Mouse (Mus musculus) neural tube, embryonic 15.5 days (tissue): Measurements from ENCODE around the gene Atp8b4. TPM values are rescaled to one million over a fixed set of nuclear protein-coding genes. Genes with fewer than 3 reads are reported as not detected.
A peak's percentile ranks its signal among the peaks of the same experiment; 100 is the strongest.

Source experiments
- ATAC-seq: fragments of 200-750 bp; cut with Nextera tagmentation; 2 replicates; pipeline ENCODE4 v1.8.0; 2017; ENCODE audit warnings: mild to moderate bottlenecking, moderate TSS enrichment, moderate library complexity; ENCODE audit not compliant: low FRiP score
- H3K27ac ChIP-seq: fragments of 300-500 bp; sonication (generic); replicated peaks from 2 replicates; pipeline ENCODE4 v1.5.1; 2015; ENCODE audit warnings: mild to moderate bottlenecking, inconsistent platforms
- H3K27me3 ChIP-seq: fragments of 300-500 bp; sonication (generic); replicated peaks from 2 replicates; pipeline ENCODE4 v1.6.1; 2015; ENCODE audit warnings: inconsistent platforms
- H3K36me3 ChIP-seq: fragments of 300-500 bp; sonication (generic); 2 replicates; pipeline ENCODE4 v1.6.1; 2015; ENCODE audit warnings: inconsistent platforms
- H3K4me1 ChIP-seq: fragments of 300-500 bp; sonication (generic); 2 replicates; pipeline ENCODE4 v1.6.1; 2015; ENCODE audit warnings: inconsistent platforms
- H3K4me2 ChIP-seq: fragments of 300-500 bp; sonication (generic); 2 replicates; pipeline ENCODE4 v1.6.1; 2015; ENCODE audit warnings: inconsistent platforms, mild to moderate bottlenecking, moderate library complexity
- H3K4me3 ChIP-seq: fragments of 300-500 bp; sonication (generic); replicated peaks from 2 replicates; pipeline ENCODE4 v1.5.1; 2015; ENCODE audit warnings: mild to moderate bottlenecking, inconsistent platforms
- H3K9ac ChIP-seq: fragments of 300-500 bp; sonication (generic); replicated peaks from 2 replicates; pipeline ENCODE4 v1.6.1; 2015; ENCODE audit warnings: mild to moderate bottlenecking, inconsistent platforms
- H3K9me3 ChIP-seq: fragments of 300-500 bp; sonication (generic); replicated peaks from 2 replicates; pipeline ENCODE4 v1.6.1; 2016; ENCODE audit warnings: inconsistent platforms
- WGBS: fragments of 180-500 bp; shearing (Covaris S2); methylation state at CpG from one replicate; pipeline ENCODE4 v1.1.7; 2015; ENCODE audit warnings: mixed read lengths; 5-methylcytosine and 5-hydroxymethylcytosine counted together
- polyA plus RNA-seq: library from polyadenylated mRNA; unstranded; fragments of >200 nt; fragmentation: Nextera tagmentation; extraction: Ambion mirVana; gene quantifications from 2 replicates; pipeline ENCODE4 v1.2.1, GENCODE M21; 2015

The Atp8b4 gene
- polyA plus RNA-seq, 1 experiment from 2014 or later = 0.08 TPM

DNA sequence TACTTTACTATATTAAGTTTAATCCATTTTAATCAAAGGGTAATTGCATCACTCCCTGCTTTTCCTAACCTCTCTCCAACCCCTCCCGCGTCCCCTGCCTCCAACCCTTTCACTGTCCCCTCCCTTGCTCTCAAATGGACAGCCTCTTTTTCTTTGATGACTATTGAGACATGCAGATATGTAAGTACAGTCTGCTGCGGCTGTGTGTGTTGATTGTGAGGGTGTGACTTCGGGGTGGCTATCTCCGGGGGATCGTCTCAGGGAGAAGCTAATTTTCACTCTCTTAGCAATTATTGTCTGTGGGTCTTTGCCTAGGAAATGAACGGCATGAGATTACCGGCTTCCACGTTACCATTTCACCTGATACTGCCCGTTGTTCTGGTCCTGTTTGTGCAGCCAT lies 21.0 kb upstream of the Atp8b4 start:
- WGBS = 80% methylated on average over 10 of the region's 10 CpGs
- H3K27me3 ChIP-seq = no peaks in the 10 kb centered on the region

DNA sequence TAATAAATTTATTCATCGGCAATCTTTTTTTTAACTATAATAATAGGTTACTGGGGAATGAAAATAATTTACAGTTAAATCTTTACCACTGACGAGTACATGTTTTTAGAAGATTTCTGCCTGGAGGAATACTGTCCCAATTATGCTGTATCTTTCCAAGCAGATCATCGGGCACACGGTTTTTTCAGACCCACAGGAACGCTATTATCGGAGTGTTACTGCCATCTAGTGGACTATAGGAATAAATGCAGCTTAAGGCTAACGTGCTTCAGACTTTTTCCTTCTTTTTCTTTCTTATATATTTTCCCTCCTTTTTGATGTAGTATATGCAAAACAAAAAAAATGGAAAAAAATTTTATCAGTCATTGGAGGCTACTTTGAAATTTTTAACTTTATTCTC lies 20.4 kb upstream of the Atp8b4 start:
- no peak overlapping the region for H3K4me2 ChIP-seq
- no peak overlapping the region for H3K27ac ChIP-seq
- no peaks in the 10 kb centered on the region for H3K27me3 ChIP-seq
- 12% methylated on average over 7 of the region's 7 CpGs for WGBS
- H3K4me3 ChIP-seq = no peak overlapping the region
- H3K9me3 ChIP-seq = no peaks in the 10 kb centered on the region
- peak; percentile 70; the same call in 1 of the 2 replicates for ATAC-seq
- H3K4me1 ChIP-seq = no peaks in the 10 kb centered on the region
- no peak overlapping the region for H3K9ac ChIP-seq
- H3K36me3 ChIP-seq = no peaks in the 10 kb centered on the region

More for the DNA sequence above, 21.0 kb upstream of the Atp8b4 start:
- no peaks in the 10 kb centered on the region for H3K36me3 ChIP-seq
- H3K4me2 ChIP-seq = no peak overlapping the region
- no peaks in the 10 kb centered on the region for H3K4me1 ChIP-seq
- ATAC-seq = no peak
- H3K4me3 ChIP-seq = no peak overlapping the region
- H3K9ac ChIP-seq = no peak overlapping the region
- H3K9me3 ChIP-seq = no peaks in the 10 kb centered on the region
- no peak overlapping the region for H3K27ac ChIP-seq

DNA sequence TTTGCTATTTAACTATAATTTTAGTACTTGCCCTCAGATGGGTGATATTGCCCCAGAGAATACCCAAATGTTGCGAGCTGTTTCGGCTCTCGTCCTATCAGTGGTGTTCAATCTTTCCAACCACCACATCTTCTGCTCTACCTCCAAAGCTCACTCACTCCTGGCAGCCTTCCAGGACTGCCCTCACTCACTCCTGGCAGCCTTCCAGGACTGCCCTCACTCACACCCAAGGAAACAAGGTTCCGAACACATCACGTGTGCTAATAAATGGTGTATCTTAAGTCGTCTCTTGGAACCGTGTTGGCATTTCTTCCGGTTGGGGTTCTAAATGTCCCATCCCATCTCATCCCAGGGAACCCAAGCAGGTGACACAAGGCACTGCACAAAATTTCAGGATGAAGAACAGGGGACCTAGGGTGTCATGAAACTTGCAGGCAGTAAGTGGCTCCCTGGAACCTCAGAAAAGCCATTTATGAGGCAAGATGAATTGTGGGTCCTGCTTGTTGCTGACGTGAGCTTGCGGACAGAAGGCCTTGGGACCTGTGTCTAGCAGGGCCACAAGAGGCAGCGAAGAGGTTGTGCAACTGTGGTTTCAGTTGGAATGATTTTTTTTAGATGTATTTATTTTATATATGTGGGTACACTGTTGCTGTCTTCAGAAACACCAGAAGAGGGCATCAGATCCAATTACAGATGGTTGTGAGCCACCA lies 19.6 kb upstream of the Atp8b4 start:
- Histone ChIP-seq H3K9ac (no peak overlapping the region), H3K4me1 (no peaks in the 10 kb centered on the region), H3K9me3 (no peaks in the 10 kb centered on the region), H3K4me3 (no peak overlapping the region), H3K36me3 (no peaks in the 10 kb centered on the region), H3K27ac (no peak overlapping the region), H3K4me2 (no peak overlapping the region), H3K27me3 (no peaks in the 10 kb centered on the region)
- WGBS = 79% methylated on average over 11 of the region's 11 CpGs
- ATAC-seq = no peak

DNA sequence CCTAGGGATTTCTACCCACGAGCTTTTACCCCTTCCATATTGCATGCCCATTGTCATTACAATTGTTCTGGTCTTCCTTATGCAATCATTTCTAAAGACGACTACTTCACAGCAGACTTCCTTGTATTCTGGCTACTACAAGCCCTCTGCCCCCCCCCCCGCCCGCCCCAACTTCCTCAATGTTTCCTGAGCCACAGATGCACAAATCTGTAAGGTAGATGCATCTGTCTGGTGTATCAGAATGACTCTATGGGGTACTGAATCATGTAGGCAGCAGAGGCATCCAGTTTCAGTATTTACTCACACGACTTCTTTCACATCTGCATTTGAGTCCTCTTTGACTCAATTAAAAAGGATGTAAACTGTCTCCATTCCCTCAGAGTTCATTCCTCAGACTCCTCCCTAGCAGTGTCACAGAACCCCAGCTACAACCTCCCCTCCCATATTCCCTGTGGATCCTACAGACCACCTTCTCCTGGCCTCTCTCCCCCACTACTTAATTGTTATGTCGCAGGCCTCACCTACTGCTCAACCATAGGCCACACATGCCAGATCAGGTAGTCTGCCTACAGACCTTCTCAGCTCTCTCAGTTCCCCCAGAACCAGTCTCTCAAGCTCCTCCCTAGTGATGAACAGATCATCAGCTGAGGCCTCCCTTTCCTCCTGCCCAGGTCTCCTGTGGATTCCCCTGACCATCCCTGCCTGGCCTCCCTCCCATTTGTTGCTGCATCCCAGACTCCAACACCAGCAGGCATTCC lies 14.8 kb upstream of the Atp8b4 start:
- 62% methylated on average over 6 of the region's 6 CpGs for WGBS
- no peaks in the 10 kb centered on the region for H3K4me1 ChIP-seq
- H3K27me3 ChIP-seq = no peaks in the 10 kb centered on the region
- H3K4me3 ChIP-seq = no peak overlapping the region
- ATAC-seq = no peak
- no peak overlapping the region for H3K4me2 ChIP-seq
- no peak overlapping the region for H3K27ac ChIP-seq
- H3K36me3 ChIP-seq = no peaks in the 10 kb centered on the region
- no peak overlapping the region for H3K9ac ChIP-seq
- no peaks in the 10 kb centered on the region for H3K9me3 ChIP-seq

DNA sequence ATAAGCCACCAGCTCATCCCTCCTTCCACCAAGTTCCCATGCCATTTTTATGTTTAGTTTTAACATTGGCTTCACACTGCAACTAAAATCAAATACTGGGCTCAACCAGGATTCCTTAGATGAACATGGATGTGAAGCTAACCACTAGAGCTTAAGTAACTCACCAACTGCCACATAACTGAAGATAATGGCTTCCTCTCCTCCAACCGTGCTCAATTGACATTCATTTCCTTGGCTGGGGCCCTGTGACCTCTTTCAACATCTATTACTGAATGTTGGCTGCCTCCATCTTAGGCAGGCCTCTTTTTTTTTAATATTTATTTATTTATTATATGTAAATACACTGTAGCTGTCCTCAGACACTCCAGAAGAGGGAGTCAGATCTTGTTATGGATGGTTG lies 7.8 kb upstream of the Atp8b4 start:
- Histone ChIP-seq H3K9ac (no peak overlapping the region), H3K4me2 (no peak overlapping the region), H3K9me3 (no peaks in the 10 kb centered on the region), H3K36me3 (no peaks in the 10 kb centered on the region), H3K27me3 (no peaks in the 10 kb centered on the region), H3K4me3 (no peak overlapping the region), H3K4me1 (no peaks in the 10 kb centered on the region), H3K27ac (no peak overlapping the region)
- 71% methylated on average over 1 of the region's 1 CpGs for WGBS
- ATAC-seq = no peak

DNA sequence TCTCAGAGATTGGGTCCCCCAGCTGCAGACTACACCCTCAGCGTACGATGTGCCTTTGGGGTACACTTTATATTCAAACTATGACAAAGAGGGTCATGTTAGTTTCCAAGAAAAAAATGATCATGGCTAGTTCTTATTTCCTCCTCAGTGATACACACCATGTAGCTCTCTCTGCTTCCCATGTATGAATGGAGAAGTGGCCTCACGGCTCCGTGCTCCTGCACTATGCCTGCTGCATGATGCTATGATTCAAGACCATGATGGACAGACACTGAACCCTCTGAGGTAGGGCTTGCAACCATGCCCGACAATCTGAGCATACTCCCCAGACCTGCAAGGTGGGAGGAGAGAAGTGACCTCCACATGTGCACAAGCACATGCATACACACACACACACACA lies 7.0 kb upstream of the Atp8b4 start:
- Histone ChIP-seq H3K27ac (no peak overlapping the region), H3K9ac (no peak overlapping the region), H3K9me3 (no peaks in the 10 kb centered on the region), H3K4me1 (no peaks in the 10 kb centered on the region), H3K4me3 (no peak overlapping the region), H3K4me2 (no peak overlapping the region), H3K27me3 (no peaks in the 10 kb centered on the region), H3K36me3 (no peaks in the 10 kb centered on the region)
- 87% methylated on average over 5 of the region's 5 CpGs for WGBS
- ATAC-seq = no peak

DNA sequence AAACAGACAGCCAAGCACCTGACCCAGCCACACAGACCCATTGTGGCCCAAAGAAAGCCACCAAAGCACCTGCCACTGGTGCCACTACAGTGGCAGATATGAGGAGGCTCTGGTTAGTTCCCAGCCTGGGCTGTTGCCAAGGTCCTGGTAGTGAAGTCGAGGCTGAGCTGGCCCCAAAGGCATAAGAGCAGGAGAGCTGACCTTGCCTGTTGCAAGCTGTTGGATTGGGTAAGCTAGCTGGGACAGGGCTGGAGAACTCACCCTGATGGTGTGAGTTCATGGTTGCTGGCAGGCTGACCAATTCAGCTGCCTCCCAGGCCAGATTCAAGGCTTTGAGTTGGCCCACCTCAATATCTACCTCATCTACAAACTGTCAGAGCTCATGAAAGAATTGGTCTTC lies 4.7 kb upstream of the Atp8b4 start:
- Histone ChIP-seq H3K27ac (no peak overlapping the region), H3K9me3 (no peaks in the 10 kb centered on the region), H3K27me3 (no peaks in the 10 kb centered on the region), H3K4me2 (no peak overlapping the region), H3K4me1 (no peaks in the 10 kb centered on the region), H3K4me3 (no peak overlapping the region), H3K9ac (no peak overlapping the region), H3K36me3 (no peaks in the 10 kb centered on the region)
- ATAC-seq = no peak
- WGBS = 76% methylated on average over 1 of the region's 1 CpGs

DNA sequence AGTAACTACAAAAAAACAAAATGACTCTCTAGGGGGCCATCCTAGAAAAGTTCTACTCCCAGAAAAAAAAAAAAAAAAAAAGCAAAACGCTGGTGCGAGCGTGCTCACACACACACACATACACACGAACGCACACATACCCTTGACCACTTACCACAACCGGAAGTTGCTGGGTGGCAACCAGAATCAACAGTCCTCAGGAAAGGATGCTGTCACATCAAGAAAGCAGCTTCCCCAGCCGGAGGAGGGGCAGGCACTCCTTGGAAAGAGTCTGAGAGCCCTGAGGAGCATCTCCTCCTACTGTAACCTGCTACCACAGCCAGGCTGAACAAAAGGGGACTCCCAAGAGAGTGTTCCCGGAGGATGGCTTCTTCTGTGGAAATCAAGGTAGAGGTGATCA lies 744 bp downstream of the Atp8b4 start:
- peaks cover 5% of the 10 kb centered on the region; the same call in 1 of the 2 replicates for H3K4me1 ChIP-seq
- no peak overlapping the region for H3K9ac ChIP-seq
- no peaks in the 10 kb centered on the region for H3K36me3 ChIP-seq
- no peak overlapping the region for H3K4me2 ChIP-seq
- H3K9me3 ChIP-seq = no peaks in the 10 kb centered on the region
- no peak overlapping the region for H3K27ac ChIP-seq
- H3K27me3 ChIP-seq = no peaks in the 10 kb centered on the region
- WGBS = 77% methylated on average over 8 of the region's 8 CpGs
- no peak overlapping the region for H3K4me3 ChIP-seq
- no peak for ATAC-seq

DNA sequence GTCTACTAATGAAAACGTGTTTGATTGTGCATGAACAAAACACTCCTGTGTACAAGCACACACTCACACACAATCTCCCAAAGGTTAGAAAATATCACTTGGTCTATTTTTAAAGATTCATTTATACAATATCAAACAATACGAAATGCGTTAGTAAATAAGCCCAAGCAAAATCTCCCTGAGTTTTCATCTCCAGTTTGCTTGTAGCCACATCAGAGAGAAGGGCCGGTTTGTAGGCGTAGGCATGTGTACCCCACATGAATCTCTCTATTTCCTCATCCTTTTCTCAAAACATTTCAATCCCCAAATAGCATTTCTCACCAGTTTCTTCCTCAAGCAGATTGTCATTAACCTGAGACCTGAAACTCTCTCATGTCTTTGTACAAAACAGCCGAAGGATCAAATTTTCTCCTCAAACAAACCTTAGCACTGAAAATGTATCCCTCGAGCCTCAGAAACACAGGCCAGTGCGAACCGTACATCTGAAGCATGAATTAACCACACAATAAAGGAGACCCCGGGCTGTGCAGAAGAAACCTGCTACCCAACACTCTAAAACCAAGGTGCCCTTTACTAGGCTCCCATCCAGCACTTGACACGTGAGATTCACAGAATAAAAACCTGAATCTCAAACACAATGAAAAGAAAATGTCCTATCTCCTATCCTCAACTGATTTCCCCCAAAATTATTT lies 1.6 kb downstream of the Atp8b4 start:
- no peaks in the 10 kb centered on the region for H3K27me3 ChIP-seq
- no peak overlapping the region for H3K4me3 ChIP-seq
- no peaks in the 10 kb centered on the region for H3K36me3 ChIP-seq
- ATAC-seq = no peak
- H3K4me2 ChIP-seq = no peak overlapping the region
- no peaks in the 10 kb centered on the region for H3K9me3 ChIP-seq
- no peak overlapping the region for H3K27ac ChIP-seq
- 84% methylated on average over 11 of the region's 11 CpGs for WGBS
- peaks cover 5% of the 10 kb centered on the region; the same call in 1 of the 2 replicates for H3K4me1 ChIP-seq
- no peak overlapping the region for H3K9ac ChIP-seq

DNA sequence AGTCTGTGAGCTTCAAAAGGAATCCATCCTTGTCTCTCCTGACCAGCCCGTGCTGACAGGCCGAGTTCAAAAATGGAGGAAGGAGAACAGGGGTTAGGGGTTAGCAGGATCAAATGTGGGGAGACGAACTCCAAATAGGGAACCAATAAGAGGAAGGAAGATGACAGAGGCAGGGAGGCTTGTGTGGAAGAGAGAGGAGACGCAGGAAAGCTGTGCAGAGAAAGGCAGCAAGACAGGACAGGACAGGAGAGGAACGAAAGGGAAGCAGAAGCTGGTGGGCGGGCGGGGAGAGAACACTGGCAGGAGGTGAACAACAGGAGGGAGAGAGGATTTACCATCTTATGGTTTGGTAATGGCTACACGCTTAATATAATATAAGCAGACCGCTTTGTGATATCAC lies 3.6 kb downstream of the Atp8b4 start:
- Histone ChIP-seq H3K4me3 (no peak overlapping the region), H3K9ac (no peak overlapping the region), H3K4me2 (no peak overlapping the region), H3K9me3 (no peaks in the 10 kb centered on the region), H3K36me3 (no peaks in the 10 kb centered on the region), H3K27ac (no peak overlapping the region), H3K4me1 (peaks cover 5% of the 10 kb centered on the region; the same call in 1 of the 2 replicates), H3K27me3 (no peaks in the 10 kb centered on the region)
- 95% methylated on average over 9 of the region's 9 CpGs for WGBS
- ATAC-seq = no peak

DNA sequence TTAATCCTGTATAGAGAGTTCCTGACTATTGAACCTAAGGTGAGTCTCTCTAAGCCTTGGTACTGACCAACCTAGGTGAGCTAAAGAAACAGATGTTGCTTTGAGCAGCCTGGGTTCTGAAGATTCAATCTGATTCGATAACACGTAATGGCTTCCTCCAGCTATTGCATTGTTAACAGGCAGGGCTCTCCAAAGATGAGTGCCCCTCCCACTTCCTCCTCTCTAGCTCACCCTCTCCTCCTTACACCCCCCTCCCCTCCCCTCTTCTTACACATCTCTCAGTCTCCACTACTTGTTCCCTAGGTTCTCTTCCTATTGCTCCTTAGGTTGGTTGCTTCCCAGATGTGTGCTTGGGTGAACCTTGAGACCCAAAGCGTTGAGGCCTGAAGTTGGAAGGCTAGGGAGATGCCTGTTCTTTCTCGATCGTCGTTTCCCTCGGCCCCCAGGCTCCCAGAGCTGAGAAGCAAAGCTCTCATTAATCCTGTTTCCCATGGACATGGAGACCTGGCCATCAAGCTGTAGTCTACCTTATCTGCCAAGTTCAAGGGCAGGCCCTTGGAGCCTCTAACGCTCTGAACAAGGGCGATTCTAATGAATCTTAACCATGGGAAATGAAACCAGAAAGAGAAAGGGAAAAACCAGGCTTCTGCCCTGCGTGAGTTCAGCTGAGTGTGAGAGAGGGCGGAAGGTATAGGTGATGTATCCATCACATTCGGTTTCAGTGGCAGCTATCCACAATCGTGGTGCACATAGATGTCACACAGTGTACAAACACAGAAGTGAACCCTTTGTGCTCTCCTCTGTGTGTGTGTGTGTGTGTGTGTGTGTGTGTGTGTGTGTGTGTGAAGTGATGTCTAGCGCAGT lies 4.4 kb downstream of the Atp8b4 start:
- Histone ChIP-seq H3K9ac (no peak overlapping the region), H3K27ac (no peak overlapping the region), H3K27me3 (no peaks in the 10 kb centered on the region), H3K36me3 (no peaks in the 10 kb centered on the region), H3K9me3 (no peaks in the 10 kb centered on the region), H3K4me3 (no peak overlapping the region), H3K4me1 (peaks cover 5% of the 10 kb centered on the region; the same call in 1 of the 2 replicates), H3K4me2 (no peak overlapping the region)
- no peak for ATAC-seq
- WGBS = 77% methylated on average over 14 of the region's 14 CpGs
